Mouse (Mus musculus): ENCODE measurements around the gene Klf13. TPM values are rescaled to one million over a fixed set of nuclear protein-coding genes. Genes with fewer than 3 reads are reported as not detected.

The Klf13 gene
- polyA plus RNA-seq, 1 experiment from 2014 or later = 16.7 TPM

- no peak overlapping the region for H3K4me2 ChIP-seq
- H3K9me3 ChIP-seq (replicated peaks) = no peaks in the 10 kb centered on the region
- ATAC-seq (ENCODE audit: insufficient number of reproducible peaks, low FRiP score) = no peak
- WGBS = 76% methylated on average over 6 of the region's 6 CpGs
- no peaks in the 10 kb centered on the region for H3K36me3 ChIP-seq
- H3K4me3 ChIP-seq = no peak overlapping the region
- peaks cover 12% of the 10 kb centered on the region for H3K4me1 ChIP-seq (replicated peaks)
- no peak overlapping the region for H3K9ac ChIP-seq
- no peak overlapping the region for H3K27ac ChIP-seq (ENCODE audit: poor library complexity, severe bottlenecking)
- H3K27me3 ChIP-seq (replicated peaks) = no peaks in the 10 kb centered on the region
Measured at GRCm38 (mm10) chr7:63964121-63964520, 25.4 kb upstream of the Klf13 start.

GRCm38 (mm10) chr7:63963632-63964031 lies 24.9 kb upstream of the Klf13 start:
- peaks cover 12% of the 10 kb centered on the region for H3K4me1 ChIP-seq (replicated peaks)
- H3K9me3 ChIP-seq (replicated peaks) = no peaks in the 10 kb centered on the region
- peaks cover 3% of the 10 kb centered on the region; the same call in 1 of the 2 replicates for H3K27me3 ChIP-seq (replicated peaks)
- 72% methylated on average over 5 of the region's 5 CpGs for WGBS
- H3K36me3 ChIP-seq = no peaks in the 10 kb centered on the region
- H3K9ac ChIP-seq = no peak overlapping the region
- no peak overlapping the region for H3K4me3 ChIP-seq
- ATAC-seq (ENCODE audit: insufficient number of reproducible peaks, low FRiP score) = no peak
- H3K4me2 ChIP-seq = no peak overlapping the region
- no peak overlapping the region for H3K27ac ChIP-seq (ENCODE audit: poor library complexity, severe bottlenecking)

DNA sequence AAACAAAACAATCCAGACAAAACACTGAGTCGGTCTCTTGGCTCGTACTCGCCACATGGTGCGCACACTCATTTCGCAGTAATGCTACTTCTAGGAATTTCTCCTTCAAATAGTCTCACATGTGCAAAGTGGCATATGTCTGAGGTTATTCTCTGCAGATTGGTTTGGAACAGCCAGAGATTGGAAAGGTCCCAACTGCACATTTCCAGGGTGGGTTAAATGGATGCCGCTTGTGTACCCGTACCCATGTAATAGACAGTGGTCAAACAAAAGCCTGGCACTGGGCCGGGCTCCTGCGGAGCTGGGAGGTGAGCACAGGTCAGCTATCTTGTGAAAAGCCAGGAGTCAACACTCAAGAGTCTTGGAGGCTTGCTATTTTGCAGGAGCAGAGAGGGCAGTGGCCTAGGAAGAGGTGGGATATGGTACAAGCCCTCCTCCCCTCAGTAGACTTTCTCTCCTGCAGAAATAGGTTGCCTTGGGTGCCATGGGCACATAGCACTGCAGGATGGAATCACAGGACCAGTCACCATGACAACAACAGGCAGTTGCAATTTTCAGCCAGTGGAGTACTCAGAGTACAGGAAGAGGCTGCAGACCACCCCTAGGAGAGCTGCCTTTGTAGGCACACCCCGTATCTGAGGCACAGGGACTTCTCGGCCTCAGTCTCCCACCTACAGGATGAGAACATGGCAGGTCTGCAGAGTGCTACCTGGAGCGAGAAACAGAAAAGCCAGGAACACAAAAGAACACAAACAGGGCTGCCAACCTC lies 19.3 kb upstream of the Klf13 start:
- 85% methylated on average over 12 of the region's 12 CpGs for WGBS
- H3K27ac ChIP-seq (ENCODE audit: poor library complexity, severe bottlenecking) = no peak overlapping the region
- peaks cover 16% of the 10 kb centered on the region for H3K4me1 ChIP-seq (replicated peaks)
- H3K4me3 ChIP-seq = no peak overlapping the region
- no peak; the same call in 1 of the 2 replicates for ATAC-seq (ENCODE audit: insufficient number of reproducible peaks, low FRiP score)
- H3K27me3 ChIP-seq (replicated peaks) = peaks cover 4% of the 10 kb centered on the region; the same call in 1 of the 2 replicates
- H3K36me3 ChIP-seq = no peaks in the 10 kb centered on the region
- H3K4me2 ChIP-seq = no peak overlapping the region
- no peaks in the 10 kb centered on the region for H3K9me3 ChIP-seq (replicated peaks)
- H3K9ac ChIP-seq = no peak overlapping the region

- no peak overlapping the region for H3K27ac ChIP-seq (ENCODE audit: poor library complexity, severe bottlenecking)
- H3K9ac ChIP-seq = no peak overlapping the region
- H3K36me3 ChIP-seq = no peaks in the 10 kb centered on the region
- whole genome bisulfite sequencing = 26% methylated on average over 16 of the region's 16 CpGs
- no peak overlapping the region for H3K4me3 ChIP-seq
- no peak overlapping the region for H3K4me2 ChIP-seq
- no peak for ATAC-seq (ENCODE audit: insufficient number of reproducible peaks, low FRiP score)
- no peaks in the 10 kb centered on the region for H3K9me3 ChIP-seq (replicated peaks)
- peaks cover 16% of the 10 kb centered on the region for H3K4me1 ChIP-seq (replicated peaks)
- peaks cover 4% of the 10 kb centered on the region; the same call in 1 of the 2 replicates for H3K27me3 ChIP-seq (replicated peaks)
Measured at GRCm38 (mm10) chr7:63956981-63957713, 18.4 kb upstream of the Klf13 start.

GRCm38 (mm10) chr7:63956138-63956823 lies 17.6 kb upstream of the Klf13 start:
- Histone ChIP-seq H3K27me3 (replicated peaks) (peaks cover 4% of the 10 kb centered on the region; the same call in 1 of the 2 replicates), H3K4me1 (replicated peaks) (peaks cover 16% of the 10 kb centered on the region), H3K27ac (ENCODE audit: poor library complexity, severe bottlenecking) (no peak overlapping the region), H3K4me3 (no peak overlapping the region), H3K9ac (no peak overlapping the region), H3K36me3 (no peaks in the 10 kb centered on the region), H3K9me3 (replicated peaks) (no peaks in the 10 kb centered on the region), H3K4me2 (no peak overlapping the region)
- ATAC-seq (ENCODE audit: insufficient number of reproducible peaks, low FRiP score) = peak; percentile 56; the same call in 1 of the 2 replicates
- 67% methylated on average over 14 of the region's 14 CpGs for whole genome bisulfite sequencing

- Histone ChIP-seq H3K9ac (no peak overlapping the region), H3K36me3 (no peaks in the 10 kb centered on the region), H3K4me2 (no peak overlapping the region), H3K27ac (ENCODE audit: poor library complexity, severe bottlenecking) (no peak overlapping the region), H3K4me3 (no peak overlapping the region), H3K4me1 (replicated peaks) (peaks cover 16% of the 10 kb centered on the region), H3K9me3 (replicated peaks) (no peaks in the 10 kb centered on the region), H3K27me3 (replicated peaks) (peaks cover 4% of the 10 kb centered on the region; the same call in 1 of the 2 replicates)
- 68% methylated on average over 2 of the region's 2 CpGs for WGBS
- no peak for ATAC-seq (ENCODE audit: insufficient number of reproducible peaks, low FRiP score)
Measured at GRCm38 (mm10) chr7:63955440-63955839, 16.7 kb upstream of the Klf13 start.

- H3K4me2 ChIP-seq = no peak overlapping the region
- no peaks in the 10 kb centered on the region; the same call in 1 of the 2 replicates for H3K27me3 ChIP-seq (replicated peaks)
- no peak overlapping the region for H3K27ac ChIP-seq (ENCODE audit: poor library complexity, severe bottlenecking)
- 56% methylated on average over 7 of the region's 7 CpGs for WGBS
- no peaks in the 10 kb centered on the region for H3K36me3 ChIP-seq
- ATAC-seq (ENCODE audit: insufficient number of reproducible peaks, low FRiP score) = no peak
- peaks cover 16% of the 10 kb centered on the region for H3K4me1 ChIP-seq (replicated peaks)
- H3K9me3 ChIP-seq (replicated peaks) = no peaks in the 10 kb centered on the region
- H3K9ac ChIP-seq = no peak overlapping the region
- H3K4me3 ChIP-seq = no peak overlapping the region
Measured at GRCm38 (mm10) chr7:63952077-63952898, 13.6 kb upstream of the Klf13 start.

DNA sequence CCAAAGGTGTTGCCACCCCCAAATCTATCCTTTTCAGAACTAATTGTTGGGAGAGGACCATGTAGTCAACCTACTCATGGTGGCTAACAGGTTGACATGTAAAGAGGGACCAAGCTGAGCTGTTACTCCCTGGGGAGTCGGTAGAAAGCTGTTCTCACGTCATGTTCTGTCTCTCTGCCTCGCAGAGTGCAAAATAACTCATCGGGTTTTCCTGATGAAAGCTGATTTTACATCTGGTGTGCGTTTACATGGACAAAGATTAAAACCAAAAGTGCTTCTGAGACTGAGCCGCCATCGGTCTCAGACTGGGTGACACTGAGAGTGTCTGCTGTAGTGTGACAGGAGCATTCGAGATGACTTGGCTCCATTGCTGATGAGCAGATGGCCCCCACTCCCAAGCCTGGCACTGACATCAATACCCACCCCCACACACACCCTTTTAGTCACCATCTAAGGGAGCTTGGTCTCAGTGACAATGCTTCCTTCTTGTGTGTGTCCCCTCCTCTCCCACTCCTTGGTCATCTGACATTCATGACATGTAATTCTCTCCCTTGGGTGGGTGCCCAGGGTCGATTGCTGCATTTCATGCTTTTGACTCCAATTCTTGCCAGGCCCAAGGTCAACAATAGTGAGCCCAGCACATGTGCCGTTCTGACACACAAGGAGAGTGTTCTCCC lies 12.4 kb upstream of the Klf13 start:
- no peaks in the 10 kb centered on the region for H3K36me3 ChIP-seq
- no peak overlapping the region for H3K4me2 ChIP-seq
- no peak for ATAC-seq (ENCODE audit: insufficient number of reproducible peaks, low FRiP score)
- no peak overlapping the region for H3K27ac ChIP-seq (ENCODE audit: poor library complexity, severe bottlenecking)
- no peaks in the 10 kb centered on the region; the same call in 1 of the 2 replicates for H3K27me3 ChIP-seq (replicated peaks)
- H3K9me3 ChIP-seq (replicated peaks) = no peaks in the 10 kb centered on the region
- peaks cover 4% of the 10 kb centered on the region; the same call in 1 of the 2 replicates for H3K4me1 ChIP-seq (replicated peaks)
- 64% methylated on average over 10 of the region's 10 CpGs for WGBS
- no peak overlapping the region for H3K9ac ChIP-seq
- no peak overlapping the region for H3K4me3 ChIP-seq

- H3K4me3 ChIP-seq = no peak overlapping the region
- 80% methylated on average over 3 of the region's 3 CpGs for WGBS
Measured at GRCm38 (mm10) chr7:63949176-63949575, 10.5 kb upstream of the Klf13 start.

More at GRCm38 (mm10) chr7:63949176-63949575, 10.5 kb upstream of the Klf13 start:
- no peak overlapping the region for H3K9ac ChIP-seq
- no peaks in the 10 kb centered on the region for H3K4me1 ChIP-seq (replicated peaks)
- no peak for ATAC-seq (ENCODE audit: insufficient number of reproducible peaks, low FRiP score)
- no peaks in the 10 kb centered on the region for H3K36me3 ChIP-seq
- no peaks in the 10 kb centered on the region; the same call in 1 of the 2 replicates for H3K27me3 ChIP-seq (replicated peaks)
- no peak overlapping the region for H3K4me2 ChIP-seq
- H3K9me3 ChIP-seq (replicated peaks) = no peaks in the 10 kb centered on the region
- H3K27ac ChIP-seq (ENCODE audit: poor library complexity, severe bottlenecking) = no peak overlapping the region
